Mouse (Mus musculus) hindbrain, embryonic 12.5 days (tissue): Measurements from ENCODE around the gene Anapc1. TPM values are rescaled to one million over a fixed set of nuclear protein-coding genes. Genes with fewer than 3 reads are reported as not detected.

Experiments used
- ATAC-seq: fragments of 200-750 bp; cut with Nextera tagmentation; 2 replicates; pipeline ENCODE4 v1.8.0; 2017; ENCODE audit warnings: moderate TSS enrichment; ENCODE audit not compliant: low FRiP score
- H3K27ac ChIP-seq: fragments of 300-500 bp; sonication (generic); 2 replicates; pipeline ENCODE4 v1.5.1; 2016; ENCODE audit warnings: mild to moderate bottlenecking
- H3K27me3 ChIP-seq: fragments of 300-500 bp; sonication (generic); 2 replicates; pipeline ENCODE4 v1.6.1; 2016; ENCODE audit warnings: mild to moderate bottlenecking
- H3K36me3 ChIP-seq: fragments of 300-500 bp; sonication (generic); 2 replicates; pipeline ENCODE4 v1.6.1; 2016; ENCODE audit warnings: mild to moderate bottlenecking
- H3K4me1 ChIP-seq: fragments of 300-500 bp; sonication (generic); 2 replicates; pipeline ENCODE4 v1.6.1; 2016
- H3K4me2 ChIP-seq: fragments of 300-500 bp; sonication (generic); replicated peaks from 2 replicates; pipeline ENCODE4 v1.6.1; 2016; ENCODE audit warnings: mild to moderate bottlenecking
- H3K4me3 ChIP-seq: fragments of 300-500 bp; sonication (generic); 2 replicates; pipeline ENCODE4 v1.5.1; 2016; ENCODE audit warnings: mild to moderate bottlenecking
- H3K9ac ChIP-seq: fragments of 300-500 bp; sonication (generic); 2 replicates; pipeline ENCODE4 v1.6.1; 2016; ENCODE audit warnings: mild to moderate bottlenecking, moderate library complexity
- H3K9me3 ChIP-seq: fragments of 300-500 bp; sonication (generic); replicated peaks from 2 replicates; pipeline ENCODE4 v1.6.1; 2016; ENCODE audit warnings: mild to moderate bottlenecking
- WGBS: fragments of 180-500 bp; shearing (Covaris S2); methylation state at CpG from one replicate; pipeline ENCODE4 v1.1.7; 2016; 5-methylcytosine and 5-hydroxymethylcytosine counted together
- polyA plus RNA-seq: library from polyadenylated mRNA; unstranded; fragments of >200 nt; fragmentation: Nextera tagmentation; extraction: Ambion mirVana; gene quantifications from 2 replicates; pipeline ENCODE4 v1.2.1, GENCODE M21; 2016

Anapc1 gene
- 79.1 and 82.8 TPM in 2 replicates for polyA plus RNA-seq

- H3K27me3 ChIP-seq, result 0 out of 2 replicates have a peak, but pooled peaks cover 4% of the 10 kb centered on the region
- H3K27ac ChIP-seq, result peak within 1 kb of the TSS; percentile 81
- peak within 1 kb of the TSS; percentile 93 for H3K9ac ChIP-seq
- H3K9me3 ChIP-seq, result no peaks in the 10 kb centered on the region
- peak within 1 kb of the TSS; percentile 67 for H3K4me2 ChIP-seq
- peak; percentile 97 for ATAC-seq
- peak within 1 kb of the TSS; percentile 95 for H3K4me3 ChIP-seq
- peaks cover 16% of the 10 kb centered on the region for H3K36me3 ChIP-seq
- peaks cover 13% of the 10 kb centered on the region for H3K4me1 ChIP-seq
- under 1% methylated on average over 58 of the region's 58 CpGs for WGBS
Observed at GRCm38 (mm10) chr2:128686921-128687557, at the start of gene Anapc1. Gene Anapc1, minus strand, starts transcription at chr2:128687391.

DNA sequence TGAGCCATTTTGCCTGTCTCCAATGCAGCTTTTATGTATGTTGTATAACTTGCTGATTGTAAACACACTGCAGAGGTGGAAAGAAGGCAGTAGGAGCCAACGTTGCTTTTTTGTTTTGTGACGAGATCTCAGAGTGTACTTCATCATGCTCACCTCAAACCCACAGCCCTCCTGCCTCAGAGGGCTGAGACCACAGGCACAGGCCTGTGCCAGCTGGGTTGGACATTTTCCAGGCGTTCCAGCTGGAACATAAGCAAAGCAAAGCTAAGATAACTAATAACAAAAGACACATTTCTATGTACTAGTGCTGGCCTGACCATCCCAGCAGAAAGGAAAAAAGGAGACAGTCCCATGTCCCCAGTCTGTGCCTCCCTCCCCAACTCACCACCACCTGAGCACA, 47.9 kb upstream of the Anapc1 start:
- no peak overlapping the region for H3K4me2 ChIP-seq
- 67% methylated on average over 3 of the region's 3 CpGs for WGBS
- no peak for ATAC-seq

DNA sequence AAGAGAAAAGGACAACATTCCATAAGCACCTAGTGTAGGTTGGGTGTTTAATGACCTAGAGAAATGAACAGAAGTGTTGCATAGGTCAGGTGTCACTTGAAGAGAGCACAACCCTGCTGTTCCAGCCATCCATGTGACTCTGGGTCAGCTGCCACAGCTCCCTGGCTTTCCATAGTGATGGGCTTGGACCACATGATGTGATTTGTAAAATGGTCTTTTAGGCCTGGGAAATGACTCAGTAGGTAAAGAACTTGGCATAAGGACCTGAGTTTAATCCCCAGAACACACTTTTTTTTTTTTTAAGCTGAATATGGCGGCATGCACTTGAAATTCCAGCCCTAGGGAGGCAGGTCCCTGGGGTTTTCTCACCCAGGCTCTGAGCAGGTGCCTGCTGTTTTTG, 44.8 kb upstream of the Anapc1 start:
- no peaks in the 10 kb centered on the region for H3K27me3 ChIP-seq
- 86% methylated on average over 1 of the region's 1 CpGs for WGBS

More for the DNA sequence above, 47.9 kb upstream of the Anapc1 start:
- Histone ChIP-seq H3K9ac (no peak overlapping the region), H3K9me3 (no peaks in the 10 kb centered on the region), H3K27me3 (no peaks in the 10 kb centered on the region), H3K27ac (no peak overlapping the region), H3K4me3 (no peak overlapping the region), H3K36me3 (no peaks in the 10 kb centered on the region), H3K4me1 (no peaks in the 10 kb centered on the region; the same call in 1 of the 2 replicates)

GRCm38 (mm10) chr2:128731514-128731913, 44.3 kb upstream of the Anapc1 start:
- H3K4me3 ChIP-seq, result no peak overlapping the region
- ATAC-seq, result no peak
- H3K27ac ChIP-seq, result no peak overlapping the region
- no peak overlapping the region for H3K9ac ChIP-seq
- no peak overlapping the region for H3K4me2 ChIP-seq
- H3K27me3 ChIP-seq, result no peaks in the 10 kb centered on the region
- no peaks in the 10 kb centered on the region for H3K36me3 ChIP-seq
- WGBS, result 73% methylated on average over 10 of the region's 10 CpGs
- no peaks in the 10 kb centered on the region for H3K9me3 ChIP-seq
- H3K4me1 ChIP-seq, result no peaks in the 10 kb centered on the region; the same call in 1 of the 2 replicates

More for the DNA sequence above, 44.8 kb upstream of the Anapc1 start:
- ATAC-seq, result no peak
- H3K4me2 ChIP-seq, result no peak overlapping the region
- H3K4me1 ChIP-seq, result no peaks in the 10 kb centered on the region; the same call in 1 of the 2 replicates
- no peak overlapping the region for H3K27ac ChIP-seq
- H3K36me3 ChIP-seq, result no peaks in the 10 kb centered on the region
- H3K4me3 ChIP-seq, result no peak overlapping the region
- no peaks in the 10 kb centered on the region for H3K9me3 ChIP-seq
- no peak overlapping the region for H3K9ac ChIP-seq

- no peak overlapping the region for H3K9ac ChIP-seq
- H3K9me3 ChIP-seq, result no peaks in the 10 kb centered on the region
- H3K27ac ChIP-seq, result no peak overlapping the region
- H3K36me3 ChIP-seq, result no peaks in the 10 kb centered on the region
- H3K4me3 ChIP-seq, result no peak overlapping the region
- no peak overlapping the region for H3K4me2 ChIP-seq
- WGBS, result 79% methylated on average over 7 of the region's 7 CpGs
- no peak for ATAC-seq
- no peaks in the 10 kb centered on the region for H3K27me3 ChIP-seq
- H3K4me1 ChIP-seq, result no peaks in the 10 kb centered on the region; the same call in 1 of the 2 replicates
Observed at GRCm38 (mm10) chr2:128729141-128729540, 42.0 kb upstream of the Anapc1 start.

- H3K4me1 ChIP-seq, result no peaks in the 10 kb centered on the region
- WGBS, result 91% methylated on average over 4 of the region's 4 CpGs
- no peaks in the 10 kb centered on the region for H3K27me3 ChIP-seq
- no peaks in the 10 kb centered on the region for H3K9me3 ChIP-seq
- H3K36me3 ChIP-seq, result no peaks in the 10 kb centered on the region
- H3K4me2 ChIP-seq, result no peak overlapping the region
- ATAC-seq, result no peak
- H3K27ac ChIP-seq, result no peak overlapping the region
- no peak overlapping the region for H3K9ac ChIP-seq
- H3K4me3 ChIP-seq, result no peak overlapping the region
Observed at GRCm38 (mm10) chr2:128728066-128728465, 40.9 kb upstream of the Anapc1 start.

DNA sequence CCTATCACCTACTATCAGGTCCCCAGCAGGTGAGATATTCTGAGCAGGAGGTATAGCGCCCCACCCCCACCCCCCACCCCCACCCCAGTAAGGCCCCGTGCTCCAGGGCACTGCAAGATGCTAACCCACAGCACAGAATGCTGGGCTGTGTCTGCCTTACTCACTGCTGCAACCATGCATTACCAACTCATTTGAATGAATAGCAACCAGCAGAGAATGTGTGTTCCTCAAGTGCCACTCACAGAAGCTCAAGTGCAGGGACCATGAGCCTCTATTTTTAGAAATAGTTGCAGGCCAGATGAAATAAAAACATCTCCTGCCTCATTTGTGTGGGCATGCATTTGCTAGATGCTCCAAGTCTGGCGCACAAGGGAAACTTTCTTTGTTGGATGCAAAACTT, 40.4 kb upstream of the Anapc1 start:
- no peak overlapping the region for H3K4me2 ChIP-seq
- H3K9ac ChIP-seq, result no peak overlapping the region
- no peak overlapping the region for H3K4me3 ChIP-seq
- H3K9me3 ChIP-seq, result no peaks in the 10 kb centered on the region
- no peaks in the 10 kb centered on the region for H3K4me1 ChIP-seq
- H3K27ac ChIP-seq, result no peak overlapping the region
- WGBS, result 50% methylated on average over 3 of the region's 3 CpGs
- no peaks in the 10 kb centered on the region for H3K36me3 ChIP-seq
- no peaks in the 10 kb centered on the region for H3K27me3 ChIP-seq
- no peak for ATAC-seq

DNA sequence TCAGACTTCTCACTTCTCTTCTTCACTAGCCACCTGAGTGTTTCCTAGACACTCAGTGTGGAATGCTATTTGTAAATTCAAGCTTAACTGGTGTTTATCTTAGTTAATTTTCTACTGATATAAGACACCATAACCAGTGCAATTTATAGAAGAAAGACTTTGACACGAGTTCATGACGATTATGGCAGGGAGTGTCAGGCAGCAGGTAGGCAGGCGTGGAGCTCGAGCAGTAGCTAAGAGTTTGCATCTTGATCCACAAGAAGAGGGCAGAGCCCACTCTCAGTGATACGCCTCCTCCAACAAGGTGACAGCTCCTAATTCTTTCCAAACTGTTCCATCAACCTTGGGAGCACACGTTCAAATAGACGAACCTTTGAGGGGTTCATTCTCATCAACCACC, 39.4 kb upstream of the Anapc1 start:
- Histone ChIP-seq H3K4me3 (no peak overlapping the region), H3K27me3 (no peaks in the 10 kb centered on the region), H3K4me2 (no peak overlapping the region), H3K4me1 (no peaks in the 10 kb centered on the region), H3K9me3 (no peaks in the 10 kb centered on the region), H3K36me3 (no peaks in the 10 kb centered on the region), H3K9ac (no peak overlapping the region), H3K27ac (no peak overlapping the region)
- no peak for ATAC-seq
- WGBS, result 89% methylated on average over 7 of the region's 7 CpGs

- Histone ChIP-seq H3K9me3 (no peaks in the 10 kb centered on the region; the same call in 1 of the 2 replicates), H3K27ac (no peak overlapping the region), H3K4me3 (no peak overlapping the region), H3K4me1 (no peaks in the 10 kb centered on the region), H3K4me2 (no peak overlapping the region), H3K27me3 (no peaks in the 10 kb centered on the region), H3K36me3 (no peaks in the 10 kb centered on the region), H3K9ac (no peak overlapping the region)
- 89% methylated on average over 5 of the region's 5 CpGs for WGBS
- ATAC-seq, result no peak
Observed at GRCm38 (mm10) chr2:128726067-128726466, 38.9 kb upstream of the Anapc1 start.

DNA sequence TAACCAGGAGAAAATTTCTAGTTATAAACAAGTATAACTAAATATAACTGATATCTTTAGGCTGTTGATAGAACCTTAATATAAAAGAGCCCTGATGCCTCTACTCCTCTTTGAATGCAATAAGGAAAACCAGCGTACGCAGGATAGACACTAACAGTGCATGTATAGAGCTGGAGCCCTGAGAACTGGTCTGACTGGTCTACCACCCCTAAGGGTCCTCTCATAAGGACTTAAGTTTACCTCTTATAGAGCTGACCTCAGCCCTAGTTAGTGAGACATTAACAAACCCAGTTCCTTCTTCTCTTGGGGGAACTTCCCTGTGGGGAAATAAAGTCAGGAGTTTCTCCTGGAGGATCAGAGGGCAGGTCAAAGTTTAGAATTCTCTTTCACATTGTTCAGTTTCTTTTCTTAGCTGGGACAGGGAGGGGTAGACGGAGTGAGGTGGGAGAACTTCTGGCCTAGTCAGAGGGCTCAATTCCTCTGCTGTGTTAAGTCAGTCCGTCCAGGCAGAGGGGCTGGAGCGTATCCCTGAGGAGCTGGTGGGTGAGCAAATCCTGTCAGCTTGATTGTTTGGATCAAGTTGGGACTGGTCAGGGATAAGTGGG, 35.0 kb upstream of the Anapc1 start:
- Histone ChIP-seq H3K9me3 (no peaks in the 10 kb centered on the region; the same call in 1 of the 2 replicates), H3K4me1 (no peaks in the 10 kb centered on the region), H3K4me2 (no peak overlapping the region), H3K27me3 (no peaks in the 10 kb centered on the region), H3K4me3 (no peak overlapping the region), H3K36me3 (no peaks in the 10 kb centered on the region), H3K27ac (no peak overlapping the region), H3K9ac (no peak overlapping the region)
- ATAC-seq, result no peak
- 90% methylated on average over 5 of the region's 5 CpGs for WGBS

DNA sequence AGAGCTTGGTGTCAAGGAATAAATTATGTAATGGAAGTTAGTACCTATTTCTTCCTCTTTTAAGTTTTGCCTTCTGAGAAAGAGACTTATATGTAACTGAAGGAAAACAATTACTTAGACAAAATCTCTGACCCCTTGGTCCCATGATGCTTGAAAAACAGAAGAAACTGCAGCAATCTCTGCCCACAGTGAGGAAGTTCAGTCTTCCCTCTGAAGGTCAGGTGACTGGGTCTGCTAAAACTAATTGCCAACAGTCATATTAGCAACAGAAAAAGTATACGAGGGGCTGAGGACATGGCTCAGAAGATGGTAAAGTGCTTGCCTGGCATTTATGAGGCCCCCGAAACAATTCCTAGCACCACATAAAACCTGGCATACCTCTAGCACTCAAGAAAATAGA, 32.2 kb upstream of the Anapc1 start:
- no peaks in the 10 kb centered on the region for H3K27me3 ChIP-seq
- H3K27ac ChIP-seq, result no peak overlapping the region
- no peaks in the 10 kb centered on the region; the same call in 1 of the 2 replicates for H3K9me3 ChIP-seq
- H3K9ac ChIP-seq, result no peak overlapping the region
- ATAC-seq, result no peak
- WGBS, result 89% methylated on average over 2 of the region's 2 CpGs
- H3K4me2 ChIP-seq, result no peak overlapping the region
- H3K4me3 ChIP-seq, result no peak overlapping the region
- peaks cover 8% of the 10 kb centered on the region; the same call in 1 of the 2 replicates for H3K4me1 ChIP-seq
- no peaks in the 10 kb centered on the region for H3K36me3 ChIP-seq

DNA sequence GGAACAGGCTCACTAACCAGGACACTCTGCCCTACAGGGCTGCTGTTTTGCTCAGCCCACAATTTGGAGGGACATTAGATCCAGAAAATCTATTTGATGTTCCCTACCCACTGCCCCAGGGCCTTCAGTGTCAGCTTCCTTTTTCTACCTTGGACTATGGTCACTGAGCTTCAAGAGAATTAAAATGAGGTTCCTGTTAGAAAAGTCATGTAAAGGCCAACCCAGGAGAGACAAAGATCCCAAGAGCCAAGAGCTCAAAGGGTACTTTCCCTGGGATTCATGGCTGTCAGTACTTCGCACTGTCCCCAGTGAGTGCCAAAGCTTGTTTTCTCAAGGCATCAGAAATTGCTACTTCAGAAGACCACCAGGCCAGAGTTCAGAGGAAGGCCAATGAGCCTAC, 28.8 kb upstream of the Anapc1 start:
- Histone ChIP-seq H3K9me3 (no peaks in the 10 kb centered on the region; the same call in 1 of the 2 replicates), H3K27me3 (no peaks in the 10 kb centered on the region), H3K27ac (no peak overlapping the region), H3K4me2 (no peak overlapping the region), H3K9ac (no peak overlapping the region), H3K4me3 (no peak overlapping the region), H3K4me1 (peaks cover 10% of the 10 kb centered on the region; the same call in 1 of the 2 replicates), H3K36me3 (no peaks in the 10 kb centered on the region)
- 88% methylated on average over 1 of the region's 1 CpGs for WGBS
- no peak for ATAC-seq
